Mouse (Mus musculus): Measurements from ENCODE around the gene Maip1.

DNA sequence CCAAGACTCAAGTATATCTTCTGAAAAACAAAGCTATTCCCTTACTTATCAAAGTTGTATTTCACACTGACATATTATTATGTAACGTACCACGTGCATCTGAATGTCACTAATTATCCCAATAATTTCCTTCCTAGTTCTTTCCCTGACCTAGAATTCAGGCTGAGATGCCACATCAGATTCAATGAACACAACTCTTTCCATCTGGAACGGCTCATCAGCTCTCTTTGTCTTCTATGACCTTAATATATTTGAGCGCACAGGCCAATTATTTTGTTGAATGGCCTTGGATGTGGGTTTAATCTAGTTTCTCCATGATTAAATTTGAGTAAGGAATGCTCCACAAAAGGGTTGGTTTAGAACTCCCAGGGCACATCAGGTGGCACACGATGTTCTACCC lies 4.0 kb upstream of the Maip1 start:
- TF ChIP-seq CTCF (IDR thresholded peaks at IDR 0.05; ENCODE audit: control insufficient read depth, insufficient read depth, insufficient replicate concordance, low read depth, low read length) (no peak), POLR2A (IDR thresholded peaks at IDR 0.05; ENCODE audit: control insufficient read depth, low read depth, low read length) (no peak)

All from testis, adult 2 months (tissue).